Mouse (Mus musculus): Measurements from ENCODE around the gene Rbx1. TPM values are rescaled to one million over a fixed set of nuclear protein-coding genes. Genes with fewer than 3 reads are reported as not detected.
A peak's percentile ranks its signal among the peaks of the same experiment; 100 is the strongest.
"Not testable (repeated sequence)": the region's sequence is repeated elsewhere in the genome, so short reads cannot be mapped to it uniquely, and the experiment has no call there.

Gene Rbx1
- polyA plus RNA-seq, 1 experiment = 326 TPM

DNA sequence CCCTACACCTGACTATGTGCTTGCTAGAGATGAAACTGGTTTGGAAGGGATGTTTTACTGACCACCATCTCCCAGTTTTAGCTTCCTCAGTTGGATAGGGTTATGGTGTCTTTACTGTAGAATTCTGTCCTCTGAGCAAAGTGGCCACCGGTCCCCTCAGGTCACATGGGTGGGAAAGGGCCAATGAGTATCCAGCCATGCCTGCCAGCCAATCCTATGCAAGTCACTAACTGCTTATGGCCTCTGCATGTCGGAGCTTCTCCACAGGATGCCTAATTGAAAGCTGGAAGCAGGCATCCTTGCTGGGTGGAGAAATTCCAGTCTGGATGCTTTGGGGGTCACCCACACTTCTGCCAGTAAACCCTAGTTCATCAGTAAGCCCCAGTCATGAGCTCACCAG is 10.5 kb downstream of the Rbx1 start:
- H3ac ChIP-seq (ENCODE audit: control insufficient read depth, insufficient read length) = no peak overlapping the region
- H3K27me3 ChIP-seq (ENCODE audit: control insufficient read depth, insufficient read depth, insufficient read length) = no peaks in the 10 kb centered on the region
- TF ChIP-seq POLR2AphosphoS2 (IDR thresholded peaks at IDR 0.05; ENCODE audit: insufficient read length, low read depth) (peak; percentile 79), USF1 (IDR thresholded peaks at IDR 0.05; ENCODE audit: low read depth) (no peak), TCF3 (IDR thresholded peaks at IDR 0.05; ENCODE audit: insufficient read length, low read depth) (no peak), MAX (IDR thresholded peaks at IDR 0.05; ENCODE audit: low read depth) (no peak), REST (IDR thresholded peaks at IDR 0.05; ENCODE audit: insufficient read depth, insufficient read length) (no peak), SRF (IDR thresholded peaks at IDR 0.05; ENCODE audit: control insufficient read depth, insufficient read length, low read depth) (no peak), MYOG (IDR thresholded peaks at IDR 0.05; ENCODE audit: control insufficient read depth in 1 of 3, insufficient read depth in 1 of 3, insufficient read length in 2 of 3, low read depth in 2 of 3) (no peak)
- no peak overlapping the region for H3K4me2 ChIP-seq (ENCODE audit: low read depth)
- H3K4me3 ChIP-seq = no peak overlapping the region
- H3K36me3 ChIP-seq (ENCODE audit: control insufficient read depth, insufficient read depth) = peaks cover 33% of the 10 kb centered on the region
- H3K79me2 ChIP-seq (ENCODE audit: control insufficient read depth, insufficient read depth) = no peaks in the 10 kb centered on the region

DNA sequence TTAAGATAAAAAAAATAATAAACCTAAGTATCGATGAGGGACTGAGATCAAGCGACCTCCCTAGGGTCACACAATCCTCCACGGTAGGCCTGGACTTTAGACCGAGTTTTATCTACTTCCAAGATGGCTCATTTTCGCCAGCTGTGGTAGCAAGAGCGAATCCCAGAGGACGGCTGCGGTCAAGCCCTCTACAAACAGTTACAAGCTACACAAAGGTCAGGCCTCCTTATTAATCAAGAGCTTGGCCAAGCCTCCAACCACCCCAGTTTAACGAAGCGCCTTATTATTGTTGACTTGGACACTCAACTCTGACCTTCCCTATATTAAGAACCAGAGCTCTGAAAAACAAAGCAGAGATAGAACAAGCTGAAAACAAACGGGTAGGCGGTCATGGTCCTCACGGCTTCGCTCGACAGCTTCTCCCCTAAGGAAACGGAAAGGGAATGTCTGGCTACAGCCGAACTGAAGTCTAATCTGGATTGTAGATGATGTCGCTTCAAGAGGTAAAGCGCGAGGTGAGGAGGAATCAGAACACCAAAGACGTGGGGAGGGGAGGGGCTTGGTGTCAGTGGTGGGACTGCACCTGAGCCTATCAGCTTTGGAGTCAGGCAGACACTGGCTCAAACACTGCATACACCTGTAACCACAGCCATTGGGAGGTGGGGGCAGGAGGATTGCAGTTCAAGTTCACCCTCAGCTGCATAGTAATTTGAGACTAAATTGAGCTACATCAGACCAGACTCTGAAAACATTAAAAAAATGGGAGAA is 13.5 kb downstream of the Rbx1 start:
- H3K4me3 ChIP-seq = no peak overlapping the region
- no peaks in the 10 kb centered on the region for H3K27me3 ChIP-seq (ENCODE audit: control insufficient read depth, insufficient read depth, insufficient read length)
- H3K4me2 ChIP-seq (ENCODE audit: low read depth) = no peak overlapping the region
- H3K79me2 ChIP-seq (ENCODE audit: control insufficient read depth, insufficient read depth) = no peaks in the 10 kb centered on the region
- peaks cover 9% of the 10 kb centered on the region for H3K36me3 ChIP-seq (ENCODE audit: control insufficient read depth, insufficient read depth)
- H3ac ChIP-seq (ENCODE audit: control insufficient read depth, insufficient read length) = no peak overlapping the region
- TF ChIP-seq REST (IDR thresholded peaks at IDR 0.05; ENCODE audit: insufficient read depth, insufficient read length) = no peak
- TF ChIP-seq MYOG (IDR thresholded peaks at IDR 0.05; ENCODE audit: control insufficient read depth in 1 of 3, insufficient read depth in 1 of 3, insufficient read length in 2 of 3, low read depth in 2 of 3) = no peak
- no peak for TF ChIP-seq USF1 (IDR thresholded peaks at IDR 0.05; ENCODE audit: low read depth)
- TF ChIP-seq SRF (IDR thresholded peaks at IDR 0.05; ENCODE audit: control insufficient read depth, insufficient read length, low read depth) = no peak
- TF ChIP-seq TCF12 (IDR thresholded peaks at IDR 0.05; ENCODE audit: insufficient read depth, poor library complexity, severe bottlenecking) = no peak

DNA sequence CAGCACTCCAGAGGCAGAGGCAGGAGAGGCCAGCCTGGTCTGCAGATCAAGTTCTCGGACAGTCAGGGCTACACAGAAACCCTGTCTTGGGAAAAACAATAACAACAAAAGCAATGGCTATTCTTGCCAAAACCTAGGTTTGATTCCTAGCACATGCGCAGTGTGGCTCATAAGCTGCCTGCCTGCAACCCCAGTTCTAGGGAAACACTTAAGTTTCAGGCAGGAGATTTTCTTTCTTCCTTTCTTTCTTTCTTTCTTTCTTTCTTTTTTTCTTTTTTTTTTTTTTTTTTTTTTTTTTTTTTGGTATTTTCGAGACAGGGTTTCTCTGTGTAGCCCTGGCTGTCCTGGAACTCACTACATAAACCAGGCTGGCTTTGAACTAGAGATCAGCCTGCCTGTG is 14.2 kb downstream of the Rbx1 start:
- H3ac ChIP-seq (ENCODE audit: control insufficient read depth, insufficient read length); H3K79me2 ChIP-seq (ENCODE audit: control insufficient read depth, insufficient read depth); H3K27me3 ChIP-seq (ENCODE audit: control insufficient read depth, insufficient read depth, insufficient read length); H3K4me2 ChIP-seq (ENCODE audit: low read depth); H3K4me3 ChIP-seq; H3K36me3 ChIP-seq (ENCODE audit: control insufficient read depth, insufficient read depth): not testable (repeated sequence)

DNA sequence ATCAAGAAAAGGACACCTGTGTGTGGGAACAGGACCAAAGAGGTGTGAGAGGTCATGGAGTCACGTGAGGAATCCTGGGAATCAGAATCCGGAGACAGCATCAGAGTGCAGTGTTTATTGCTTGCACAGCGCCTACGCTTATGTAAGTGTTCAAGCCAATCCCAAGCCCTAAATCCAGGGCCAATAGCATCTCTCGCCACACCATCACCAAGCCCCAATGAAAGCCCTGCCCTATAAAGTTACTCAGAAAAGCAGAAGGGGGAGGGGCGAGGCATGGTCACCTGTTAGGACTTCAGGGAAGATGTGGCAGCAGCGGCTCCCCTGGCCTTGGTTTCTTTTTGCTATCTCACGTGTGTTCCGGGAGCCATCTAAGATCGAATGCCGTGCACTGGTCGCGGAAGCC is 14.9 kb downstream of the Rbx1 start:
- H3K4me3 ChIP-seq = no peak overlapping the region
- H3K27me3 ChIP-seq (ENCODE audit: control insufficient read depth, insufficient read depth, insufficient read length) = no peaks in the 10 kb centered on the region
- no peak overlapping the region for H3ac ChIP-seq (ENCODE audit: control insufficient read depth, insufficient read length)
- peak overlapping the region; percentile 28 for H3K4me2 ChIP-seq (ENCODE audit: low read depth)
- no peaks in the 10 kb centered on the region for H3K36me3 ChIP-seq (ENCODE audit: control insufficient read depth, insufficient read depth)
- no peaks in the 10 kb centered on the region for H3K79me2 ChIP-seq (ENCODE audit: control insufficient read depth, insufficient read depth)
- TF ChIP-seq SRF (IDR thresholded peaks at IDR 0.05; ENCODE audit: control insufficient read depth, insufficient read length, low read depth) (no peak), POLR2A (IDR thresholded peaks at IDR 0.05; ENCODE audit: insufficient read length, low read depth) (no peak), CEBPB (IDR thresholded peaks at IDR 0.05; ENCODE audit: insufficient read depth, poor library complexity, severe bottlenecking) (no peak), USF1 (IDR thresholded peaks at IDR 0.05; ENCODE audit: low read depth) (peak; percentile 48)

DNA sequence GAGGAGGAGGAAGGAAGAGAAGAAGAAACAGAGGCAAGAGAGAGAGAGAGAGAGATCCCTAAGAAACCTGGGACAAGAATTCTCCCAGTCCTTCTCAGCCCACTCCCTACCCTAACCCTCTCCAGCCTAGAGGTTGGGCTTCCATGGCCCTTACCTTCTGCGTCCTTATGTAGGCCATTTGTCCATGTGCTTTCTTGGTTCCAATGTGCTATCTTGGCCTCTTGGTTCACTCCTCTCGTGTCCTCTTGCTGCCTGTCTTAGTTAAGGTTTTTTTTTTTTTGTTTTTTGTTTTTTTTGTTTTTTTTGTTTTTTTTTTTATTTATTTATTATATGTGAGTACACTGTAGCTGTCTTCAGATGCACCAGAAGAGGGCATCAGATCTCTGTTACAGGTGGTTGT is 16.9 kb downstream of the Rbx1 start:
- H3K4me3 ChIP-seq = no peak overlapping the region
- H3K27me3 ChIP-seq (ENCODE audit: control insufficient read depth, insufficient read depth, insufficient read length) = no peaks in the 10 kb centered on the region
- H3ac ChIP-seq (ENCODE audit: control insufficient read depth, insufficient read length) = no peak overlapping the region
- H3K36me3 ChIP-seq (ENCODE audit: control insufficient read depth, insufficient read depth) = no peaks in the 10 kb centered on the region
- no peak overlapping the region for H3K4me2 ChIP-seq (ENCODE audit: low read depth)
- H3K79me2 ChIP-seq (ENCODE audit: control insufficient read depth, insufficient read depth) = no peaks in the 10 kb centered on the region
- no peak for TF ChIP-seq MAX (IDR thresholded peaks at IDR 0.05; ENCODE audit: low read depth)
- TF ChIP-seq SRF (IDR thresholded peaks at IDR 0.05; ENCODE audit: control insufficient read depth, insufficient read length, low read depth) = no peak
- TF ChIP-seq E2F4 (IDR thresholded peaks at IDR 0.05; ENCODE audit: insufficient read depth) = no peak
- TF ChIP-seq REST (IDR thresholded peaks at IDR 0.05; ENCODE audit: insufficient read depth, insufficient read length) = no peak
- TF ChIP-seq CEBPB (IDR thresholded peaks at IDR 0.05; ENCODE audit: insufficient read depth, poor library complexity, severe bottlenecking) = no peak
- no peak for TF ChIP-seq MYOD1 (IDR thresholded peaks at IDR 0.05; ENCODE audit: control insufficient read depth in 1 of 3, insufficient read length in 2 of 3, low read depth in 2 of 3)
- no peak for TF ChIP-seq USF1 (IDR thresholded peaks at IDR 0.05; ENCODE audit: low read depth)
- TF ChIP-seq TCF12 (IDR thresholded peaks at IDR 0.05; ENCODE audit: insufficient read depth, poor library complexity, severe bottlenecking) = no peak
- TF ChIP-seq POLR2A (IDR thresholded peaks at IDR 0.05; ENCODE audit: insufficient read length, low read depth) = no peak
- TF ChIP-seq MYOG (IDR thresholded peaks at IDR 0.05; ENCODE audit: control insufficient read depth in 1 of 3, insufficient read depth in 1 of 3, insufficient read length in 2 of 3, low read depth in 2 of 3) = no peak
- no peak for TF ChIP-seq TCF3 (IDR thresholded peaks at IDR 0.05; ENCODE audit: insufficient read length, low read depth)
- TF ChIP-seq POLR2AphosphoS2 (IDR thresholded peaks at IDR 0.05; ENCODE audit: insufficient read length, low read depth) = no peak

All from myocyte (in vitro differentiated cells).